21 mouse cellular contexts compared by ENCODE assay signal in genomic region chr3:60475055-60475454, GRCm38 (mm10). TPM values are rescaled to one million over a fixed set of nuclear protein-coding genes. Genes with fewer than 3 reads are reported as not detected.
DNase-seq lines count a peak whose midpoint lies in the region; ATAC-seq and TF ChIP-seq lines count a peak whose summit lies in the region.
"Had no signal": no experiment of that assay in that cellular context is flagged by ENCODE, and none has a peak within 500 bp of the region (broad histone marks: within the 10 kb centered on the region; RNA-seq: fewer than 3 reads in every experiment).

No protein-coding gene starts in this region.

- H3K4me3 ChIP-seq in erythroblast, embryonic 14.5 days (replicated peaks): peak overlapping the region; percentile 61
- peak overlapping the region; percentile 49 for H3K4me3 ChIP-seq in spleen, adult 2 months (ENCODE audit: extremely low read depth, insufficient read depth, insufficient read length)
- peak overlapping the region; percentile 55 for H3K4me3 ChIP-seq in liver, embryonic 13.5 days (replicated peaks)
- H3K4me3 ChIP-seq: forebrain, embryonic 12.5 days; heart, embryonic 12.5 days; hindbrain, embryonic 10.5 days; limb, embryonic 13.5 days; midbrain, embryonic 10.5 days; neural tube, embryonic 12.5 days had no signal

- TF ChIP-seq POLR2A in spleen, adult 2 months (IDR thresholded peaks at IDR 0.05; ENCODE audit: low read depth, low read length): no peak

- no peak for DNase-seq in spleen, adult 2 months (ENCODE audit: low read depth in 1 of 2, low spot score in 2 of 2)
- no peak for DNase-seq in spleen, postnatal 4 days (ENCODE audit: low spot score in 2 of 2)
- DNase-seq in liver, embryonic 13.5 days: no peak
- DNase-seq in right cerebral cortex, postnatal 4 days: no peak
- DNase-seq in cerebellum, adult 9-10 months: no peak
- DNase-seq: adrenal gland, adult 2 months; cerebellum, adult 2 months; kidney, adult 8-10 months; kidney, postnatal 25 days; lung, postnatal 10 days; spleen, adult 18-20 months had no signal

- H3K27ac ChIP-seq in spleen, adult 2 months (ENCODE audit: insufficient read depth, low read length): peak overlapping the region; percentile 74; the same call in 1 of the 2 replicates
- H3K27ac ChIP-seq in liver, embryonic 13.5 days: peak overlapping the region; percentile 79
- H3K27ac ChIP-seq: forebrain, embryonic 12.5 days; hindbrain, embryonic 10.5 days; limb, embryonic 13.5 days; midbrain, embryonic 10.5 days; neural tube, embryonic 12.5 days had no signal

- H3K4me1 ChIP-seq in erythroblast, embryonic 14.5 days (ENCODE audit: control insufficient read depth): peaks cover 44% of the 10 kb centered on the region
- peaks cover 4% of the 10 kb centered on the region for H3K4me1 ChIP-seq in spleen, adult 2 months (ENCODE audit: control insufficient read depth, insufficient read depth, insufficient read length)
- peaks cover 30% of the 10 kb centered on the region for H3K4me1 ChIP-seq in liver, embryonic 13.5 days (replicated peaks)
- H3K4me1 ChIP-seq: forebrain, embryonic 12.5 days; heart, embryonic 12.5 days; hindbrain, embryonic 10.5 days; limb, embryonic 13.5 days; midbrain, embryonic 10.5 days; neural tube, embryonic 12.5 days had no signal

- peak overlapping the region; percentile 62 for H3K4me2 ChIP-seq in liver, embryonic 13.5 days
- H3K4me2 ChIP-seq: forebrain, embryonic 12.5 days; heart, embryonic 12.5 days; limb, embryonic 13.5 days; neural tube, embryonic 12.5 days had no signal

- peak overlapping the region; percentile 68 for H3K9ac ChIP-seq in liver, embryonic 13.5 days
- H3K9ac ChIP-seq: forebrain, embryonic 12.5 days; heart, embryonic 12.5 days; limb, embryonic 13.5 days; neural tube, embryonic 12.5 days had no signal

- H3K27me3 ChIP-seq in erythroblast, embryonic 14.5 days (ENCODE audit: control insufficient read depth): no peaks in the 10 kb centered on the region
- H3K27me3 ChIP-seq in spleen, adult 2 months (ENCODE audit: control insufficient read depth, insufficient read depth, low read length): no peaks in the 10 kb centered on the region
- H3K27me3 ChIP-seq in liver, embryonic 13.5 days: no peaks in the 10 kb centered on the region
- H3K27me3 ChIP-seq: forebrain, embryonic 12.5 days; heart, embryonic 12.5 days; limb, embryonic 13.5 days; neural tube, embryonic 12.5 days had no signal

- no peaks in the 10 kb centered on the region for H3K9me3 ChIP-seq in erythroblast, embryonic 14.5 days (ENCODE audit: control insufficient read depth, low read length)
- no peaks in the 10 kb centered on the region for H3K9me3 ChIP-seq in liver, embryonic 13.5 days (replicated peaks)
- H3K9me3 ChIP-seq: forebrain, embryonic 12.5 days; heart, embryonic 12.5 days; hindbrain, embryonic 10.5 days; limb, embryonic 13.5 days; midbrain, embryonic 10.5 days; neural tube, embryonic 12.5 days had no signal

- no peak; the same call in 1 of the 2 replicates for ATAC-seq in erythroblast, adult 5-6 weeks (replicated peaks; ENCODE audit: low FRiP score, poor library complexity, severe bottlenecking)
- no peak for ATAC-seq in liver, embryonic 13.5 days (ENCODE audit: low read depth)
- ATAC-seq in frontal cortex, adult (ENCODE audit: low TSS enrichment): no peak
- ATAC-seq: inflammation-experienced regulatory T-cells, adult 6 months had no signal

- 22% methylated on average over 2 of the region's 2 CpGs for WGBS in spleen, adult 2 months
- WGBS in liver, embryonic 13.5 days (ENCODE audit: insufficient replicate concordance): 68% methylated on average over 2 of the region's 2 CpGs

- no peak for TF ChIP-seq CTCF in spleen, adult 2 months (IDR thresholded peaks at IDR 0.05; ENCODE audit: extremely low read depth, insufficient read depth, insufficient read length, insufficient replicate concordance)

- H3K36me3 ChIP-seq in erythroblast, embryonic 14.5 days (ENCODE audit: control insufficient read depth): no peaks in the 10 kb centered on the region
- no peaks in the 10 kb centered on the region for H3K36me3 ChIP-seq in spleen, adult 2 months (ENCODE audit: control insufficient read depth, insufficient read depth, low read length)
- no peaks in the 10 kb centered on the region for H3K36me3 ChIP-seq in liver, embryonic 13.5 days
- H3K36me3 ChIP-seq: forebrain, embryonic 12.5 days; heart, embryonic 12.5 days; hindbrain, embryonic 10.5 days; limb, embryonic 13.5 days; midbrain, embryonic 10.5 days; neural tube, embryonic 12.5 days had no signal

RNA-seq across cellular contexts. Expression of gene Mbnl1, which starts 2.4 kb away (rescaled TPM):
- 1.3 and 1.6 TPM in 2 replicates for polyA plus RNA-seq in erythroblast, embryonic 14.5 days (2012)
- 251 and 271 TPM in 2 replicates for total RNA-seq in erythroblast, adult 5-6 weeks (2015; ENCODE audit: low replicate concordance)
- 225 and 231 TPM in 2 replicates for total RNA-seq in erythroblast, adult 5-6 weeks (2017; ENCODE audit: low replicate concordance)
- polyA plus RNA-seq in spleen, adult 2 months (2012; rRNA removed): 159 and 196 TPM in 2 replicates
- polyA plus RNA-seq in liver, embryonic 13.5 days (2015; fragmentation: Nextera tagmentation; extraction: Ambion mirVana): 123 and 153 TPM in 2 replicates

Comparison
In these comparisons a context has a peak if more than half of its experiments do, and no peak if none do; other contexts are left out.
1. RNA of gene Mbnl1, which starts 2.4 kb away (polyA plus RNA-seq): 159 to 196 TPM in spleen, adult 2 months and 123 to 153 TPM in liver, embryonic 13.5 days; 1.3 to 1.6 TPM in erythroblast, embryonic 14.5 days; every median in the first group is over 10 times any median in the second.
2. Peak in every context shown above with its lines, with median percentiles within 50 percentile points of each other: H3K4me3 ChIP-seq.